Mouse (Mus musculus) embryonic stem cell, embryonic (primary cell): ENCODE data around the gene Serpinb9.
"Not testable (repeated sequence)": the region's sequence is repeated elsewhere in the genome, so short reads cannot be mapped to it uniquely, and the experiment has no call there.

Experiments used
- CTCF ChIA-PET, 4 experiments: fragments of 300-600 bp in 2 of 4; fragments of 350-600 bp in 2 of 4; sonication (Branson Sonifier 250); formaldehyde crosslinking; loops; one replicate each; lab custom pipeline; 2022; ENCODE audit warnings: inconsistent platforms in 2 of 4; lab: Charles Lee
- POLR2A ChIA-PET, 4 experiments: fragments of 300-600 bp in 2 of 4; fragments of 350-600 bp in 2 of 4; sonication (Branson Sonifier 250); formaldehyde crosslinking; loops; one replicate each; lab custom pipeline; 2022; ENCODE audit warnings: antibody characterized with exemption in 4 of 4, inconsistent platforms in 1 of 4; lab: Charles Lee

Serpinb9 gene

DNA sequence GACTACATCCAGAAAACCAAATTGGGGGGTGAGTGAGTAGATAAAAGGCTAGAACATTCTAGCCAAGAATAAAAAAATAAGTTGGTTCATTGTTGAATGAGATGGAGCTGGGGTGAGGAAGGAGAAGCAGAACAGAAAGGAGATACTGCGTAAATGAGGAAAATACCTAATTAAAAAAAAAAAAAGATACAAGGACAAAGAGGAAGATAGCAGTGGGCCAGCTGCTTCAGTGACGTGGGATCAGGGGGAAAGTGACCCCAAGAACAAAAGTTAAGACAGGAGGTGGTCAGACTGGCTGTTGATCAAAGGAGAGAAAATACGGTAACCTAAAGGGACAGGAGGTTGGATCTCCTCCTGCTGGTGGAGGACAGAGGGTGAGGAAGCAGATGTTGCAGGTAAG is at the start of gene Serpinb9:
TSS of gene Serpinb9 (plus strand) at position 301 of the 400 bp plus-strand sequence.
- POLR2A ChIA-PET = interaction anchor here in 1 of 4 experiments (1.0 kb wide), 1 partner anchor 27 kb away, joined by 3 read pairs; no protein-coding TSS in a partner anchor
- CTCF ChIA-PET = interaction anchor here in 1 of 4 experiments (0.6 kb wide), 1 partner anchor 40 kb away, joined by 3 read pairs; no protein-coding TSS in a partner anchor

GRCm38 (mm10) chr13:32956537-32956936 is 46.5 kb upstream of the Serpinb9 start:
- CTCF ChIA-PET = interaction anchor here in 1 of 4 experiments (0.6 kb wide), 1 partner anchor 56 kb away, joined by 3 read pairs; no protein-coding TSS in a partner anchor
- POLR2A ChIA-PET = no interaction called here

GRCm38 (mm10) chr13:32957917-32958316 is 45.1 kb upstream of the Serpinb9 start:
- ChIA-PET CTCF (no interaction called here), POLR2A (interaction anchor here in 1 of 4 experiments (0.6 kb wide), 1 partner anchor 14 kb away, joined by 3 read pairs; no protein-coding TSS in a partner anchor)

DNA sequence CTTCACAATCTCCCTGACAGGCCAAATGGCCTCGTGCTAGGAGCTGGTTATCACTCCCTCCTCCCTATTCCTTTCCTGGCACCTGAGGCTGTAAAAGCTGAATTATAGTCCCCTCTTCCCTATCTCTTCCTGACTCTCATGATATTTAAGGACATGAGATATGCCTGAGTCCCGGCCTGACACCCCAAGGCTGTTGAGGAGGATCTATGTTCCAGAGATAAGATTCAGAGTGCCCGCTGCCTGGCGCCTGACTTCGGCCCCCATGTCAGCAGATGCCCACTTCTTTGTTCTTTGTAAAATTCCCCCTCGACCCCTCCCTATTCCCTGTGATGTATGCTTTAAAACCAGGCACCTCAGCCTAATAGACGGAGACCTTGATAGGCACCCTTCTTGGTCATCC is 44.5 kb upstream of the Serpinb9 start:
- POLR2A ChIA-PET = not testable (repeated sequence)

DNA sequence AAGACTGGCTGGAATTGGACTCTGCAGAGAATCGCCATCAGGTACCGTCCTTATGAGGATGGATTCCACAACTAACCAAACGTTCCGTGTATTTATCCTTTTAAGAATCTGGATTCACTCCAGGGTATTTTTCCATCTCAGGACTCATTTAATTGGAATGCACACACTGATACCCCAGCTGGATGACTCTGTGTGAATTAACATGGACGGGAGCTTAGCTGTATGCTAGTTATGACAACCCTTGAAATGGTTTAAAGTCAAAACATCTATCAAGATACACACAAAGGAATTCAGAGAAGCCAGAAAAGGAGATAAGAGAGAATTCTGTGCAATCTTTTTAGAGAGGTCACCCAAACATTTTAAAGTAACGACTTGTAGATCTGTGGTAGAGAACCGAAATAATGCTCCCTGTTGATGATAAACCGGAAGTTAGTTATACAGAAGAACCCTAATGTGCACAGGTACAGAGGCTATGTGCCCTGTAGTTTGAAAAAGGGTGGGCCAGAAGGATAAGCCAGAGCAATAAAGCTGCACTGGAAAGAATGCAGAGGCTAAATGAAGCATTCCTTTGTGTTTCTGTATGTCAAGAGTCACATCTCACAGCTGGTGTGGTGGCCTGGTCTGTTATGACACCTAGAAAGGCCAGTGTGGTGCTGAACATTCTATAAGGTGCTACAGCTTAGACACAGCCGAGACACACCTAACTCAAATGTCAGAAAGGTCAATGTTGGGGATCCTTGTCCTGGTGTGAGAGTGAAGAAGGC is 38.9 kb upstream of the Serpinb9 start:
- CTCF ChIA-PET = no interaction called here
- POLR2A ChIA-PET = no interaction called here

More for the DNA sequence above, 44.5 kb upstream of the Serpinb9 start:
- CTCF ChIA-PET = not testable (repeated sequence)

GRCm38 (mm10) chr13:32964989-32965811 is 37.9 kb upstream of the Serpinb9 start, which contains the start of gene Serpinb6b:
Serpinb6b (plus strand) TSS chr13:32965209.
- ChIA-PET CTCF (interaction anchor here in 1 of 4 experiments (0.7 kb wide), 1 partner anchor 137 kb away, joined by 3 read pairs; no protein-coding TSS in a partner anchor), POLR2A (interaction anchor here in 2 of 4 experiments (0.7 to 1.5 kb wide), 3 partner anchors 9 to 157 kb away, joined by 3 to 4 read pairs (median 4); no protein-coding TSS in a partner anchor)

DNA sequence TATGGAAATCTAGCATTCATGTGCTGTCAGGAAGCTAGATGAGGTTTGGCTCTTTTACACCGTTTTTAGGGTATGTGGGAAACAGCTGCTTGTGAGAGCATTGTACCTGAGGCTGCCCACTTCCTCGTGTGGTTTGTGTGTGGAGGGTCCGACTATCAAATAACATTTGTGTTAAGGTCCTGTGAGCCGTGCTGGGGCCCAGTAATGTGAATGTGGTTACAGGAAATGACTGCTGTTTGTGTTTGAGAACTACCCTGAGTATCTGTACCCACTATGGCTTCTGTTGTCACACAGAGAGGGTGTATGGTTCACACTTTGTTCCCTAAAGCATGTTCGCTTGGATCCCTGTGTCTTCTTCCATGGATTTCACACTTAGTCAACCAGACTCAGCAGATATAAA is 36.9 kb upstream of the Serpinb9 start:
- CTCF ChIA-PET = interaction anchor here in 1 of 4 experiments (0.9 kb wide), 1 partner anchor 39 kb away, joined by 3 read pairs; no protein-coding TSS in a partner anchor
- POLR2A ChIA-PET = interaction anchor here in 2 of 4 experiments (0.6 to 1.5 kb wide), 2 partner anchors 8 to 96 kb away, joined by 4 read pairs; no protein-coding TSS in a partner anchor

- POLR2A ChIA-PET = no interaction called here
- CTCF ChIA-PET = interaction anchor here in 1 of 4 experiments (0.5 kb wide), 1 partner anchor 54 kb away, joined by 4 read pairs; no protein-coding TSS in a partner anchor
Observed at GRCm38 (mm10) chr13:32967233-32967632, 35.8 kb upstream of the Serpinb9 start.

DNA sequence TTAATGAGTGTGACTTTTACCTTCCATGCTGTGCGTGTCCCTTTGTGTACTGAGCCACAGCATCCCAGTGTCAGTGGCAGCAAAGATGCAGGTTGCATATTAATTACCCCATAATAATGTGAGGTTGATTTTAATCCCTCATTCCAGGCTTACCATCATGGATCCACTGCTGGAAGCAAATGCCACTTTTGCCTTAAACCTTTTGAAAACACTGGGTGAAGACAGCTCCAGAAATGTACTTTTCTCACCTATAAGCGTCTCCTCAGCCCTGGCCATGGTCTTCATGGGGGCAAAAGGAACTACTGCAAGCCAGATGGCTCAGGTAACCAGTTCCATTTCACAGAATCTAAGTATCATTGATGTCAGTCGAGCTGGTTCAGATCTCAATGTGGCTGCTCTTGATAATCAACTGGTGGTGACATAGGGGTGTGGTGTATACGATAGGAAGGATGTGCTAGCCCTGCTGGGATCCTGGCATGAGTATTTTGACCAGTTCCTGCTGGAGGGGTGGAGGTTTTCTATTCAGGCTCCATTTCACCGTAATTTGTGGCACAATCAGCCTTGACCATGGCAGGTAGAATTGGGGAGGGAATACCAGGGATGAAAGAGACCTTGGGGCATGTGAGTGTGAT is 34.6 kb upstream of the Serpinb9 start:
- CTCF ChIA-PET = no interaction called here
- POLR2A ChIA-PET = no interaction called here

GRCm38 (mm10) chr13:32968996-32969640 is 33.9 kb upstream of the Serpinb9 start:
- POLR2A ChIA-PET = no interaction called here

GRCm38 (mm10) chr13:32969641-32970040 is 33.4 kb upstream of the Serpinb9 start:
- ChIA-PET POLR2A (no interaction called here), CTCF (no interaction called here)

More at GRCm38 (mm10) chr13:32968996-32969640, 33.9 kb upstream of the Serpinb9 start:
- CTCF ChIA-PET = no interaction called here

DNA sequence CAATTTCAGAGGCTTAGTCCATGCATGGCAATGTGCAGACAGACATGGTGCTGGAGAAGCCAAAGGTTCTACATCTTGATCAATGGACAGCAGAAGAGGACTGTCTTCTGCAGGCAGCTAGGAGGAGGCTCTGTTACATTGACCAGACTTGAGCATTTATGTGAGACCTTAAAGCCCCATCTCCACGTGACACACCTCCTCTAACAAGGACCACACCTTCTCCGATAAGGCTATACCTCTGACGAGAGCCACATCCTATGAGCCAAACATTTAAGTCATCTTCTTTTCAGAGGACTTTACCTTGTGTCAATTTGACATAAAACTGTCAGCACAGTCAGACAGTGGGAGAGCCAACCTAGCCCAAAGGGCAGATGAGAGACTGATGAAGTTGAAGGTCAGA is 32.3 kb upstream of the Serpinb9 start:
- POLR2A ChIA-PET = no interaction called here
- CTCF ChIA-PET = interaction anchor here in 1 of 4 experiments (0.6 kb wide), 1 partner anchor 103 kb away, joined by 3 read pairs; no protein-coding TSS in a partner anchor

DNA sequence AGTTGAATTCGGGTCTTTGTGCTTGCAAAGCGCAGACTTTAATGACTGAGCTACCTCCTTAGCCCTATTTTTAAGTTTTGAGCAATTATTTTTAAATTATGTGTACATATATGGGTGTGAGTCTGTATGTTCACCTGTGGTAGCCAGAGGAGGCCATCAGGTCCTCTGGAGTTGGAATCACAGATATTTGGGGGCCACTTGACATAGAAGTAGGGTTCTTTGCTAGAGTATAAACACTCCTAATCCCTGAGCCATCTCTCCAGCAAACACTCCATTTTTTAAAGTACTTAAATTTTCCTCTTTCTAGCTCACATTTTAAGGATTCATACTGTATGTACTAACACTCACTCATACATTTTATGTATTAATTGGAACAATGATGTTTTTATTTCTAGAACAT is 28.8 kb upstream of the Serpinb9 start:
- CTCF ChIA-PET = interaction anchor here in 2 of 4 experiments (0.5 to 1.6 kb wide), 2 partner anchors 56 to 100 kb away, joined by 3 read pairs; no protein-coding TSS in a partner anchor
- POLR2A ChIA-PET = interaction anchor here in 1 of 4 experiments (0.5 to 1.6 kb wide), 2 partner anchors 9 to 66 kb away, joined by 3 to 4 read pairs; partner anchors contain the start of gene Serpinb6b

- ChIA-PET CTCF (interaction anchor here in 1 of 4 experiments (1.6 kb wide), 1 partner anchor 99 kb away, joined by 3 read pairs; no protein-coding TSS in a partner anchor), POLR2A (interaction anchor here in 1 of 4 experiments (1.6 kb wide), 1 partner anchor 10 kb away, joined by 4 read pairs; the partner anchor contains the start of gene Serpinb6b)
Observed at GRCm38 (mm10) chr13:32974889-32975460, 28.1 kb upstream of the Serpinb9 start.

DNA sequence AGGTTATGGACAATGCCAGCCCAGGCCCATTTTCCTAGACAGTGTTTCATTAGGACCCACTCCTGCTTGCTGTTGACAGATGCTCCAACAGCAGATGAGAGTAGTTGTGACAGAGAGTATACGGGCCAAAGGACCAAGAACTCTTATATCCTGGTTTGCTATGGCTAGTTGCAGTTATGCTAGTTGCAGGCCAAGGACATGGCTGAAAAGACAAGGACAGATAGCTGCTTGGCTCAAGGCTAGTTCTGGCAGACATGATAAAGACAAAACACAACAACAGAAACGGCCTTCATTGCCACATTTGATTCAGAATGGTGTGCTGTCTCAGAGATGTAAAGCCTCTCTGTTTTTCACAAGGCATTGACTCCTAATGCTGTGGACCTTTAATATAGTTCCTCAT is 27.3 kb upstream of the Serpinb9 start:
- ChIA-PET CTCF (no interaction called here), POLR2A (no interaction called here)

DNA sequence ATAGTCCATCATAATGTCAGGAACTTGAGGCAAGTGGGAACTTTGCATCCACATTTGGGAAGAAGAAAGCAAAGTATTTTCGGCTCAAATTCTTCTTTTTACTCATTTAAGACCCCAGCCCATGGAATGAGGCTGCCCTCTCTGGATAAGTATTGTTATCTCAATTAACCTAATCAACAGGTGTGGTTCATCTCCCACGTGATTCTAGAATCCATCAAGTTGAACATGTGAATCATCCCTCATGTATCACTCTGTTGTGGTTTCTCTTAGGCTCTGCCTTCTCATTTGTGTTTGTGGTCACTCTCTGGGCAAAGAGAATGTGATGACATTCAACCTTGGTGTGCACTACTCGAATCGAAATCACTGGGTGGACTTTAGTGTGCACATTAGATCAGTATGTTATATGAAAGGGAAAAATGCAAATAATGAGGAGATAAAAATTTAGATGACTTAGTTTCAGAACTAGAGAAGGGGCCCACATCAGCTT is 20.5 kb upstream of the Serpinb9 start:
- POLR2A ChIA-PET = no interaction called here
- CTCF ChIA-PET = no interaction called here

DNA sequence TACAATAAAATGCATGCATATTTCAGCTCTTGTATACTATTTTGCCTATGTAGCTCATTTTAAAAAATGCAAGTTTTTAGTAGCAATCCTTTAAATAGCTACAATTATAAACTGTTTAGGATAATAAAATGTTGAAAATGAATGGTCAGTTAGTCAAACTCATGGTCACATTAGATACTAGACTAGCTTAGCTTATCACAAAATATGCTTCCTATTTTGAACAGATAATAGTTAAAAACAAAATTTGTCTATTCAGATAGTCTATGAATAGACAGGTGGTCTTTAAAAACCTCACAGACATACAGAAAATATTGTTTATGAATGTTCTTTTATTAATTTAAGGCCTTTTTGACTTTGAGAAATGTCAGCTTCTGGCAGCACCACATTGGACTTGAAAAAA is 16.8 kb upstream of the Serpinb9 start:
- ChIA-PET CTCF (no interaction called here), POLR2A (no interaction called here)
